Mouse (Mus musculus) MEL (cell line): ENCODE data around the gene Hnf1a. TPM values are rescaled to one million over a fixed set of nuclear protein-coding genes. Genes with fewer than 3 reads are reported as not detected.

Source experiments
- DNase-seq: peaks from one replicate; pipeline ENCODE4 v3.0.0; 2011; ENCODE audit warnings: low read depth, low spot score
- H3K27ac ChIP-seq: 2 replicates; pipeline ENCODE4 v1.5.1; 2012; ENCODE audit warnings: low read depth, mild to moderate bottlenecking, control low read depth, low read length, moderate library complexity; ENCODE audit not compliant: control insufficient read depth
- H3K27me3 ChIP-seq, 2 experiments: fragments of 150-350 bp in 1 of 2; sonication (generic) in 1 of 2; 2 replicates each; pipeline ENCODE4 v1.6.1; 2012; ENCODE audit warnings: low read length in 2 of 2, mild to moderate bottlenecking in 2 of 2, improper control_type of control experiment in 1 of 2, moderate library complexity in 1 of 2; ENCODE audit not compliant: insufficient read depth in 2 of 2, control insufficient read depth in 1 of 2
- H3K36me3 ChIP-seq, 2 experiments: 2 replicates each; pipeline ENCODE4 v1.6.1; 2012 to 2014; ENCODE audit warnings: low read length in 2 of 2, improper control_type of control experiment in 1 of 2, inconsistent platforms in 1 of 2, mild to moderate bottlenecking in 1 of 2; ENCODE audit not compliant: insufficient read depth in 2 of 2, control insufficient read depth in 1 of 2
- H3K4me1 ChIP-seq, 2 experiments: fragments of 150-350 bp in 1 of 2; sonication (generic) in 1 of 2; 2 replicates each; pipeline ENCODE4 v1.6.1; 2012; ENCODE audit warnings: low read length in 2 of 2, improper control_type of control experiment in 1 of 2, mild to moderate bottlenecking in 1 of 2; ENCODE audit not compliant: insufficient read depth in 2 of 2, control insufficient read depth in 1 of 2
- H3K4me3 ChIP-seq, 2 experiments: fragments of 150-350 bp in 1 of 2; sonication (generic) in 1 of 2; 2 replicates each; pipeline ENCODE4 v1.5.1; 2012; ENCODE audit warnings: low read depth in 2 of 2, low read length in 2 of 2, mild to moderate bottlenecking in 2 of 2, moderate library complexity in 2 of 2, control low read depth in 1 of 2, improper control_type of control experiment in 1 of 2; ENCODE audit not compliant: control insufficient read depth in 1 of 2, insufficient read depth in 1 of 2
- H3K79me2 ChIP-seq: 2 replicates; pipeline ENCODE4 v1.6.1; 2012; ENCODE audit warnings: mild to moderate bottlenecking, low read length, moderate library complexity; ENCODE audit not compliant: control insufficient read depth, poor library complexity, insufficient read depth
- H3K9ac ChIP-seq: 2 replicates; pipeline ENCODE4 v1.6.1; 2012; ENCODE audit warnings: low read depth, mild to moderate bottlenecking, control low read depth, low read length, moderate library complexity; ENCODE audit not compliant: control insufficient read depth, poor library complexity, severe bottlenecking
- H3K9me3 ChIP-seq: fragments of 150-350 bp; sonication (generic); replicated peaks from 2 replicates; pipeline ENCODE4 v1.6.1; 2012; ENCODE audit warnings: mild to moderate bottlenecking, low read length, improper control_type of control experiment, moderate library complexity; ENCODE audit not compliant: insufficient read depth
- CHD2 ChIP-seq: IDR thresholded peaks from 2 replicates; pipeline ENCODE4 v1.6.1; 2011; ENCODE audit warnings: low read length, improper control_type of control experiment
- E2F4 ChIP-seq: IDR thresholded peaks from 2 replicates; pipeline ENCODE4 v1.6.1; 2011; ENCODE audit warnings: low read depth, low read length, improper control_type of control experiment, borderline replicate concordance
- ETS1 ChIP-seq: IDR thresholded peaks from 2 replicates; pipeline ENCODE4 v1.6.1; 2012; ENCODE audit warnings: low read depth, mild to moderate bottlenecking, inconsistent platforms, low read length, improper control_type of control experiment, moderate library complexity
- HCFC1 ChIP-seq: IDR thresholded peaks from 2 replicates; pipeline ENCODE4 v1.6.1; 2012; ENCODE audit warnings: low read depth, mild to moderate bottlenecking, inconsistent platforms, low read length, improper control_type of control experiment, moderate library complexity
- KAT2A ChIP-seq: conservative IDR thresholded peaks from 2 replicates; pipeline ENCODE4 v1.6.1; 2012; ENCODE audit warnings: low read depth, low read length, improper control_type of control experiment, inconsistent platforms
- MEF2A ChIP-seq: IDR thresholded peaks from 2 replicates; pipeline ENCODE4 v1.6.1; 2014; ENCODE audit warnings: low read depth, mild to moderate bottlenecking, inconsistent platforms, low read length, improper control_type of control experiment; ENCODE audit not compliant: poor library complexity, insufficient replicate concordance, severe bottlenecking; ENCODE audit errors: extremely low read depth
- MYC ChIP-seq: IDR thresholded peaks from 2 replicates; pipeline ENCODE4 v1.6.1; 2011; ENCODE audit warnings: low read depth, mild to moderate bottlenecking, low read length, improper control_type of control experiment, moderate library complexity
- POLR2AphosphoS5 ChIP-seq: IDR thresholded peaks from 2 replicates; pipeline ENCODE4 v1.6.1; 2012; ENCODE audit warnings: low read depth, borderline replicate concordance, mild to moderate bottlenecking, inconsistent platforms, low read length, moderate library complexity, mixed read lengths
- TBP ChIP-seq: IDR thresholded peaks from 2 replicates; pipeline ENCODE4 v1.8.0; 2011; ENCODE audit warnings: low read depth, low read length, improper control_type of control experiment
- USF2 ChIP-seq, 2 experiments: IDR thresholded peaks; 2 replicates each; pipeline ENCODE4 v1.6.1; 2011 to 2012; ENCODE audit warnings: improper control_type of control experiment in 2 of 2, low read length in 2 of 2, borderline replicate concordance in 1 of 2, inconsistent platforms in 1 of 2, low read depth in 1 of 2, mild to moderate bottlenecking in 1 of 2; ENCODE audit not compliant: insufficient read depth in 1 of 2
- ZKSCAN1 ChIP-seq: IDR thresholded peaks from 2 replicates; pipeline ENCODE4 v1.6.1; 2012; ENCODE audit warnings: low read depth, mild to moderate bottlenecking, inconsistent platforms, low read length, improper control_type of control experiment, moderate library complexity
- polyA plus RNA-seq, 2 experiments: library from polyadenylated mRNA; stranded (reverse) in 1 of 2; unstranded in 1 of 2; fragments of >175 nt in 1 of 2; fragments of >200 nt in 1 of 2; gene quantifications; 2 replicates each; pipeline versions ENCODE4 v1.2.1 to v1.2.4; 2012; ENCODE audit warnings: low replicate concordance in 2 of 2, low read depth in 1 of 2; ENCODE audit not compliant: insufficient read length in 2 of 2, insufficient read depth in 1 of 2, missing spikeins in 1 of 2
- total RNA-seq: library from RNA; depleted of rRNA; stranded (reverse); fragments of 300-350 nt; gene quantifications from 2 replicates; pipeline ENCODE4 v1.2.3, GENCODE M21; 2012

Gene Hnf1a
- total and polyA plus RNA-seq, 3 experiments: 0.08 to 0.28 TPM; not detected in 1

- TF ChIP-seq HCFC1 (0 out of 2 replicates have a peak, but pooled peaks have one; percentile 43), E2F4 (no peak)
- TF ChIP-seq, all 39 proteins: peak for 15
Observed at GRCm38 (mm10) chr5:114978888-114979249, 8.0 kb upstream of the Hnf1a start (continued).

GRCm38 (mm10) chr5:114978473-114978872 is 7.6 kb upstream of the Hnf1a start:
- H3K9ac ChIP-seq: peak overlapping the region; percentile 19; the same call in 1 of the 2 replicates

GRCm38 (mm10) chr5:114976935-114977334 is 6.0 kb upstream of the Hnf1a start:
- TF ChIP-seq TBP: peak; percentile 97
- no peak for TF ChIP-seq MYC
- no peak overlapping the region for H3K27ac ChIP-seq
- DNase-seq: no peak
- H3K9ac ChIP-seq: no peak overlapping the region
- H3K36me3 ChIP-seq: peaks cover 0 to 6% of the 10 kb centered on the region in 2 experiments; a peak in 2 of 4 replicates
- H3K4me3 ChIP-seq: no peak overlapping the region
- no peaks in the 10 kb centered on the region for H3K9me3 ChIP-seq
- no peaks in the 10 kb centered on the region for H3K27me3 ChIP-seq
- no peaks in the 10 kb centered on the region; the same call in 1 of the 2 replicates for H3K79me2 ChIP-seq
- H3K4me1 ChIP-seq: peaks cover 0 to 6% of the 10 kb centered on the region in 2 experiments; a peak in 2 of 4 replicates

More at GRCm38 (mm10) chr5:114978473-114978872, 7.6 kb upstream of the Hnf1a start:
- no peak overlapping the region for H3K27ac ChIP-seq
- DNase-seq: peak; percentile 25
- H3K27me3 ChIP-seq: no peaks in the 10 kb centered on the region
- H3K4me1 ChIP-seq: peaks cover 0 to 6% of the 10 kb centered on the region in 2 experiments; a peak in 2 of 4 replicates
- TF ChIP-seq CHD2 (no peak), USF2 (IDR thresholded peaks at IDR 0.05; ENCODE audit: borderline replicate concordance in 1 of 2, insufficient read depth in 1 of 2, low read depth in 1 of 2, low read length in 2 of 2) (no peak)
- TF ChIP-seq, all 39 proteins: peak for 0
- Histone ChIP-seq H3K4me3 (no peak overlapping the region; a peak in 1 of 4 replicates), H3K9me3 (no peaks in the 10 kb centered on the region), H3K79me2 (no peaks in the 10 kb centered on the region; the same call in 1 of the 2 replicates), H3K36me3 (peaks cover 0 to 6% of the 10 kb centered on the region in 2 experiments; a peak in 2 of 4 replicates)

GRCm38 (mm10) chr5:114973131-114973530 is 2.2 kb upstream of the Hnf1a start:
- no peaks in the 10 kb centered on the region; a peak in 1 of 4 replicates for H3K27me3 ChIP-seq
- no peaks in the 10 kb centered on the region for H3K9me3 ChIP-seq
- no peaks in the 10 kb centered on the region for H3K4me1 ChIP-seq
- DNase-seq: no peak
- no peak for TF ChIP-seq MEF2A
- TF ChIP-seq E2F4: no peak
- no peak for TF ChIP-seq CHD2
- TF ChIP-seq KAT2A: no peak
- no peak for TF ChIP-seq ZKSCAN1
- TF ChIP-seq POLR2AphosphoS5: no peak
- no peak for TF ChIP-seq ETS1
- no peak overlapping the region for H3K4me3 ChIP-seq
- no peak overlapping the region for H3K27ac ChIP-seq
- H3K36me3 ChIP-seq: peaks cover 0 to 1% of the 10 kb centered on the region in 2 experiments; a peak in 2 of 4 replicates
- no peaks in the 10 kb centered on the region for H3K79me2 ChIP-seq
- no peak overlapping the region for H3K9ac ChIP-seq
